Mouse (Mus musculus) midbrain, embryonic 16.5 days (tissue): ENCODE measurements around the gene Myh14. TPM values are rescaled to one million over a fixed set of nuclear protein-coding genes. Genes with fewer than 3 reads are reported as not detected.
A peak's percentile ranks its signal among the peaks of the same experiment; 100 is the strongest.

Source experiments
- ATAC-seq: fragments of 200-750 bp; cut with Nextera tagmentation; 2 replicates; pipeline ENCODE4 v1.8.0; 2017; ENCODE audit warnings: moderate TSS enrichment
- H3K27ac ChIP-seq: fragments of 300-500 bp; sonication (generic); 2 replicates; pipeline ENCODE4 v1.5.1; 2014; ENCODE audit warnings: mild to moderate bottlenecking, low read length, mixed read lengths
- H3K27me3 ChIP-seq: fragments of 300-500 bp; sonication (generic); 2 replicates; pipeline ENCODE4 v1.6.1; 2014; ENCODE audit warnings: low read depth, low read length, mixed read lengths; ENCODE audit not compliant: control insufficient read depth, insufficient read depth
- H3K36me3 ChIP-seq: fragments of 300-500 bp; sonication (generic); 2 replicates; pipeline ENCODE4 v1.6.1; 2014; ENCODE audit warnings: mild to moderate bottlenecking, low read length, moderate library complexity, mixed read lengths; ENCODE audit not compliant: control insufficient read depth, insufficient read depth
- H3K4me1 ChIP-seq: fragments of 300-500 bp; sonication (generic); 2 replicates; pipeline ENCODE4 v1.6.1; 2014; ENCODE audit warnings: mild to moderate bottlenecking, low read length, mixed read lengths; ENCODE audit not compliant: control insufficient read depth, insufficient read depth
- H3K4me2 ChIP-seq: fragments of 300-500 bp; sonication (generic); 2 replicates; pipeline ENCODE4 v1.6.1; 2014; ENCODE audit warnings: mild to moderate bottlenecking, low read length, mixed read lengths
- H3K4me3 ChIP-seq: fragments of 300-500 bp; sonication (generic); 2 replicates; pipeline ENCODE4 v1.5.1; 2014; ENCODE audit warnings: low read depth, mild to moderate bottlenecking, low read length, moderate library complexity, mixed read lengths
- H3K9ac ChIP-seq: fragments of 300-500 bp; sonication (generic); 2 replicates; pipeline ENCODE4 v1.6.1; 2014; ENCODE audit warnings: low read depth, low read length, mixed read lengths
- H3K9me3 ChIP-seq: fragments of 300-500 bp; sonication (generic); replicated peaks from 2 replicates; pipeline ENCODE4 v1.6.1; 2014; ENCODE audit warnings: mild to moderate bottlenecking, low read length, mixed read lengths; ENCODE audit not compliant: control insufficient read depth, poor library complexity, severe bottlenecking
- WGBS: fragments of 180-500 bp; shearing (Covaris S2); extraction: QIAGEN DNeasy Blood & Tissue Kit; methylation state at CpG from one replicate; pipeline ENCODE4 v1.1.7; 2014; 5-methylcytosine and 5-hydroxymethylcytosine counted together
- polyA plus RNA-seq: library from polyadenylated mRNA; unstranded; fragments of >200 nt; fragmentation: Nextera tagmentation; extraction: Ambion mirVana; gene quantifications from 2 replicates; pipeline ENCODE4 v1.2.1, GENCODE M21; 2015

Gene Myh14
- polyA plus RNA-seq, 1 experiment from 2014 or later: 3.3 TPM

DNA sequence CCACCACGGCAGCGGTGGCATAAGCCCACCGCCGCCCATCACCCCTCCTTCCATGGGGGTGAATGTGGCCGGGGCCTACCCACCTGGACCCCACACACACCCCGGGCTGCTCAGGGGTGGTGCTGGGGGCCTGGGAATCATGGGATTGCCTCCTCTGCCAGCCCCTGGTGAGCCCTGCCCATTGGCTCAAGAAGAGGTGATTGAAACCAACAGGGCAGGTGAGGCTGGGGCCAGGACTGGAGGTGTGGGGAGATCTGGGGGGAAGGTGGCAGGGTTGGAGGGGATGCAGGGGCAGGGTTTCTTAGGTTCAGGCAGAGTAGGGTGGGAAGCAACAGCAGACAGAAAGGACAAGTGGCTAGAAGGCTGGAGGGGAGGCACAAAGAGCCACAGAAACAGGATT lies 74.6 kb downstream of the Myh14 start:
- Histone ChIP-seq H3K4me2 (no peak overlapping the region), H3K27me3 (peaks cover 5% of the 10 kb centered on the region), H3K27ac (no peak overlapping the region), H3K4me1 (peaks cover 29% of the 10 kb centered on the region), H3K9ac (no peak overlapping the region), H3K9me3 (no peaks in the 10 kb centered on the region), H3K4me3 (no peak overlapping the region), H3K36me3 (peaks cover 3% of the 10 kb centered on the region; the same call in 1 of the 2 replicates)
- no peak for ATAC-seq
- 87% methylated on average over 6 of the region's 6 CpGs for WGBS

GRCm38 (mm10) chr7:44595131-44595561 lies 75.5 kb downstream of the Myh14 start:
- Histone ChIP-seq H3K4me1 (peaks cover 29% of the 10 kb centered on the region), H3K9me3 (no peaks in the 10 kb centered on the region), H3K4me3 (no peak overlapping the region), H3K27ac (no peak overlapping the region), H3K4me2 (no peak overlapping the region), H3K9ac (no peak overlapping the region), H3K27me3 (peaks cover 5% of the 10 kb centered on the region), H3K36me3 (peaks cover 3% of the 10 kb centered on the region; the same call in 1 of the 2 replicates)
- no peak for ATAC-seq
- WGBS: 96% methylated on average over 20 of the region's 20 CpGs

GRCm38 (mm10) chr7:44594291-44594690 lies 76.4 kb downstream of the Myh14 start:
- Histone ChIP-seq H3K27me3 (peaks cover 5% of the 10 kb centered on the region), H3K36me3 (peaks cover 3% of the 10 kb centered on the region; the same call in 1 of the 2 replicates), H3K9ac (peak overlapping the region; percentile 49), H3K4me1 (peaks cover 36% of the 10 kb centered on the region), H3K9me3 (no peaks in the 10 kb centered on the region), H3K4me2 (peak overlapping the region; percentile 86), H3K27ac (peak overlapping the region; percentile 37), H3K4me3 (peak overlapping the region; percentile 64)
- 35% methylated on average over 6 of the region's 6 CpGs for WGBS
- ATAC-seq: peak; percentile 3

DNA sequence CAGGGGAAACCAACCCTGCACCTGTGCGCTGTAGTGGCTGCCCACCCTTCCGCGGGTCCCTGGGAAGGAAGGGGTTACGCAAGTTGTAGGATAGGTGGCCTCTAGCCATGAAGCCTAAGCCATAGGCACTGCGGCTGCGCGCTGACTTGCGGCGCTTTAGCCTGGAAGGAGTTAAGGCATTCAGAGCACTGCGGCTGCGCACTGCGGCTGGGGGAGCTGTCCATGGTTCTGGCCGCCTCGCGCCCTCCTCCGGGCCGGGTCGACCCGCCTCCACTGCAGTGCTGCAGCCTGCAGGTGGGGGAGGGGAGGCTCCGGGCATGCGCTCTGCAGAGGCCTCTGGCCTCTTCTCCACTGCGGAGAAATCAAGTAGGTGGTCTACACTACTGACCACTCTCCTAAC lies 76.9 kb downstream of the Myh14 start:
- peak overlapping the region; percentile 49 for H3K9ac ChIP-seq
- H3K4me2 ChIP-seq: peak overlapping the region; percentile 86
- H3K27ac ChIP-seq: peak overlapping the region; percentile 37
- peak; percentile 64 for ATAC-seq
- H3K9me3 ChIP-seq: no peaks in the 10 kb centered on the region
- peaks cover 36% of the 10 kb centered on the region for H3K4me1 ChIP-seq
- H3K36me3 ChIP-seq: peaks cover 3% of the 10 kb centered on the region; the same call in 1 of the 2 replicates
- WGBS: under 1% methylated on average over 22 of the region's 22 CpGs
- H3K27me3 ChIP-seq: peaks cover 5% of the 10 kb centered on the region
- peak overlapping the region; percentile 64 for H3K4me3 ChIP-seq

GRCm38 (mm10) chr7:44593051-44593450 lies 77.6 kb downstream of the Myh14 start:
- H3K4me1 ChIP-seq: peaks cover 41% of the 10 kb centered on the region
- H3K4me2 ChIP-seq: peak overlapping the region; percentile 86
- 3% methylated on average over 15 of the region's 15 CpGs for WGBS
- H3K9me3 ChIP-seq: no peaks in the 10 kb centered on the region
- no peak overlapping the region for H3K27ac ChIP-seq
- peak overlapping the region; percentile 64 for H3K4me3 ChIP-seq
- no peak overlapping the region; the same call in 1 of the 2 replicates for H3K9ac ChIP-seq
- peaks cover 3% of the 10 kb centered on the region; the same call in 1 of the 2 replicates for H3K36me3 ChIP-seq
- no peak for ATAC-seq
- peaks cover 5% of the 10 kb centered on the region for H3K27me3 ChIP-seq

DNA sequence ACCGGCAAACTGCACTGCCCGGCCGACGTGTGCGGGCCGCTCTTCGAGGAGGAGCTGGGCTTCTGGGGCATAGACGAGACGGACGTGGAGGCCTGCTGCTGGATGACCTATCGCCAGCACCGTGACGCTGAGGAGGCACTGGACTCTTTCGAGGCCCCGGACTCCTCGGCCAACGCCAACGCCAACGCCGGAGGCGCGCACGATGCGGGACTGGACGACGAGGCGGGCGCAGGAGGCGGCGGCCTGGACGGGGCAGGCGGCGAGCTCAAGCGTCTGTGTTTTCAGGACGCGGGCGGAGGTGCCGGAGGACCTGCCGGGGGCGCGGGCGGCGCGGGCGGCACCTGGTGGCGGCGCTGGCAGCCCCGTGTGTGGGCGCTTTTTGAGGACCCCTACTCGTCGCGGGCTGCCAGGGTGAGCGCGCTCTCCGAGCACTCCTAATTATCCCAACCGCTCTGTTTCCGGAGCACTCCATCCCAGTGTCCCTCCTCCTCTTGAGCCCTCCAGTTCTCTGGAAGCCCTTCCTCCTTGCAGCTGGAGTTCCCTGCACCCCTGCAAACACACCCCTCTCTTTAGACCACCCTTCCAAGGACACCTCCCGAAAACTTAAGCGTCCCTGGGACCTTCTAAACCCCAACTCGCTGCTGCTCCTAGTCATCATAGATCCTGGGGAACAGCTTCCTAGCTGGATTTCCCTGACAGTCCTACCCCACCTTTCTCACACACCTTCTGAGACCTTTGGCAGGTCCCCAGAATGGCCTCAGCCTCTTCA lies 79.1 kb downstream of the Myh14 start:
- Histone ChIP-seq H3K9ac (peak overlapping the region; percentile 75), H3K27ac (peak overlapping the region; percentile 80; the same call in 1 of the 2 replicates), H3K4me3 (peak overlapping the region; percentile 64), H3K36me3 (peaks cover 3% of the 10 kb centered on the region; the same call in 1 of the 2 replicates), H3K27me3 (peaks cover 5% of the 10 kb centered on the region), H3K9me3 (no peaks in the 10 kb centered on the region), H3K4me1 (peaks cover 47% of the 10 kb centered on the region), H3K4me2 (peak overlapping the region; percentile 86)
- under 1% methylated on average over 44 of the region's 60 CpGs for WGBS
- ATAC-seq: no peak

- H3K9me3 ChIP-seq: no peaks in the 10 kb centered on the region
- peak; percentile 90 for ATAC-seq
- peak within 1 kb of the TSS; percentile 64 for H3K4me3 ChIP-seq
- H3K4me2 ChIP-seq: peak within 1 kb of the TSS; percentile 86
- H3K27ac ChIP-seq: peak within 1 kb of the TSS; percentile 80
- H3K9ac ChIP-seq: peak within 1 kb of the TSS; percentile 75
- H3K27me3 ChIP-seq: peaks cover 5% of the 10 kb centered on the region
- H3K4me1 ChIP-seq: peaks cover 47% of the 10 kb centered on the region
- under 1% methylated on average over 74 of the region's 80 CpGs for WGBS
- H3K36me3 ChIP-seq: no peaks in the 10 kb centered on the region; the same call in 1 of the 2 replicates
Observed at GRCm38 (mm10) chr7:44590402-44591347, 80.0 kb downstream of the Myh14 start, which contains the start of gene Kcnc3. Gene Kcnc3, plus strand, starts transcription at chr7:44590664.

DNA sequence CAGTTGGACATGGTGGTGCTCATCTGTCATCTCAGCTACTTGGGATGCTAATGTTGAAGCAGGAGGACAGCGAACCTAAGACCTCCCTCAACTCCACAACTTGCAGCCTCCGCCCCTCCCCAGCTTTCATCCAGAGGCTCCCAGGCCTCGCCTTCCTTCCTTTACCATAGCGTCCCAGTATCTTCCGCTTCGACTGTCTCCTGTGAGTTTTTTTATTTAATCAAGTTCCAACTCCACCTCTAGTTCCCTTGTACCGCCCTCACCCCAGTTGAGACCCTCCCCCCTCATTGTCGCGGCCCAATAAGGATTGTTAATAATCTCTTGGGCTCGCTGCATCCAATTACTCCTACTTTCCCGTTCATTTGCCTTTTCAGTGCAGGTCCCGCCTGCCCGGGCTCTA lies 80.7 kb downstream of the Myh14 start:
- H3K4me2 ChIP-seq: peak overlapping the region; percentile 86
- H3K36me3 ChIP-seq: no peaks in the 10 kb centered on the region
- H3K4me3 ChIP-seq: peak overlapping the region; percentile 64
- H3K9me3 ChIP-seq: no peaks in the 10 kb centered on the region
- H3K27me3 ChIP-seq: peaks cover 5% of the 10 kb centered on the region
- peaks cover 47% of the 10 kb centered on the region for H3K4me1 ChIP-seq
- peak overlapping the region; percentile 60 for H3K27ac ChIP-seq
- peak overlapping the region; percentile 0; the same call in 1 of the 2 replicates for H3K9ac ChIP-seq
- WGBS: 1% methylated on average over 13 of the region's 13 CpGs
- ATAC-seq: no peak
